Mouse (Mus musculus): Measurements from ENCODE around the gene Galk1. TPM values are rescaled to one million over a fixed set of nuclear protein-coding genes. Genes with fewer than 3 reads are reported as not detected.
"Not testable (repeated sequence)": the region's sequence is repeated elsewhere in the genome, so short reads cannot be mapped to it uniquely, and the experiment has no call there.

Gene Galk1
- polyA plus RNA-seq, 1 experiment from 2014 or later = 7.6 TPM

DNA sequence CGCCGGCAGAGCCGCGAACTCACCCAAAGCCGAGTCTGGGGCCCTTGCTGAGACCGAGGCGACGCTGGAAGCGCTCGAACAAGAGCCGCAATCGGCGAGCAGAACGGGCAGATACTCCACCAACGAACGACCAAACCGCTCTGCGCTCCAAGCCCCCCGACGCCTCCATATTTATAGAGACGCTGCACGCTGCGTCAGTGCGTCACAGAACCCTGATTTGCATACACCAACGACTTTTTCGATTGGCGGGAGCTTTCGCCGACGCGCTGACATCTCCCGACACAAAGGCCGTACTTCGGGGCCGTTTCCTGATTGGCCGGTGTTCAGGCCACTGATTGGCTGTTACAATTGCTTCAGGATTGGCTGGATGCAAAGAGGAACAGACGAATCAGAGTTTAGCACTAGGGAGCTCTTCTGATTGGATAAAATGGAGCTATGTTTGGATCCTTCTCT is 11.9 kb upstream of the Galk1 start:
- Histone ChIP-seq H3K4me3 (ENCODE audit: inconsistent target) (peak overlapping the region; percentile 72; the same call in 1 of the 2 replicates), H3K79me2 (ENCODE audit: inconsistent target) (peaks cover 55% of the 10 kb centered on the region), H3K27ac (peak overlapping the region; percentile 54), H3K36me3 (ENCODE audit: inconsistent target) (no peaks in the 10 kb centered on the region)
- 1% methylated on average over 37 of the region's 37 CpGs for WGBS (ENCODE audit: missing documents)

DNA sequence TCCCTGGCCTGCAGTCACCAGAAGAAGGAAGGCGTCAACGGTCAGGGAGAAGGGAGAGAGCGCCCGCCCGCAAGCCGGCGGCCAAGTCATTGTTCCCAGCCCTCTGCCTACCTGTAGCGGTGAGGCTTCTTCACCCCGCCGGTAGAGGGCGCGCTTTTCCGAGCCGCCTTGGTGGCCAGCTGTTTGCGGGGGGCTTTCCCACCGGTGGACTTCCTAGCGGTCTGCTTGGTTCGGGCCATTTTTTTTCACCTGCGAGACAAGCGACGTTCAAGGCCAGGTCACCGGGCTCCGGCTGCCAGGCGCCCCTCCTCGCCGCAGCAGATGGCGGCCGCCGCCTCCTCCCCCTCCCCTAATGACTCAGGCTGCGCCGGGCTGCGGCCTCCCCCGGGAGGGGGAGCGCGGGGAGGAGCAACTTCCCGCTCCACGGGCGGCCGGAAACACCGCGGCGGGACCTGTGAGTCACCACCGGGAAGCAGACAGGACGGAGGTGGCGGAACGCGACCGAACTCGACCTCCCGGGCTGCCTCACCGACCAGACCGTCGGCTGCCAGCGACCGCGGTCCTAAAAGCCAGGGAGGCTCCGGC is 11.3 kb upstream of the Galk1 start:
- peak overlapping the region; percentile 72 for H3K4me3 ChIP-seq (ENCODE audit: inconsistent target)
- peaks cover 55% of the 10 kb centered on the region for H3K79me2 ChIP-seq (ENCODE audit: inconsistent target)
- H3K27ac ChIP-seq = peak overlapping the region; percentile 54
- WGBS (ENCODE audit: missing documents) = 3% methylated on average over 35 of the region's 57 CpGs
- H3K36me3 ChIP-seq (ENCODE audit: inconsistent target) = no peaks in the 10 kb centered on the region

DNA sequence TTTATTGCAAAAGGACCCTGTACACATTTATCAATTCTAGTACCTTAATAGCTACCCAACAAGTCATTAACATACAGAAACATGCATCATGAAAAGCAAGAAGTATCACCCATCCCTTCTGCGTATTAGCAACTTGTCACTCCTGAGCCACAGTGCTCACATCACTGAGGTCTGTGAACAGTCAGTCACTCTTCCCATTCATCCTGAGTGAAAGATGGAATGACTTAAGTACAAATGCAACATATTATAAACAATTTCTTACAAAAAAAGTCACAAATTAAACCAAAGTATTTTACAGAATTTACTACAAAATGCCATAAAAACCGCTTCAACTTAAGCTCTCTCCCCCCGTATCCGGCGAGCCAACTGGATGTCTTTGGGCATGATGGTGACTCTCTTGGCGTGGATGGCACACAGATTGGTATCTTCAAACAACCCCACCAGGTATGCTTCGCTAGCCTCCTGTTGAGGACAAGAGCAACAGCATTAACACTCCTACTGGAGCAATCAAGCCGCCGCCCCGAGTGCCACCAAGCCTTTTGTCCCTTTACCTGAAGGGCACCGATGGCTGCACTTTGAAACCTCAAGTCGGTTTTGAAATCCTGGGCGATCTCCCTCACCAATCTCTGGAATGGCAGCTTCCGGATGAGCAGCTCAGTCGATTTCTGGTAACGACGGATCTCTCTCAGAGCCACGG is 10.7 kb upstream of the Galk1 start:
- Histone ChIP-seq H3K4me3 (ENCODE audit: inconsistent target) (peak overlapping the region; percentile 72), H3K79me2 (ENCODE audit: inconsistent target) (peaks cover 49% of the 10 kb centered on the region), H3K27ac (peak overlapping the region; percentile 54)
- not testable (repeated sequence) for H3K36me3 ChIP-seq (ENCODE audit: inconsistent target)
- under 1% methylated on average over 17 of the region's 18 CpGs for WGBS (ENCODE audit: missing documents)

DNA sequence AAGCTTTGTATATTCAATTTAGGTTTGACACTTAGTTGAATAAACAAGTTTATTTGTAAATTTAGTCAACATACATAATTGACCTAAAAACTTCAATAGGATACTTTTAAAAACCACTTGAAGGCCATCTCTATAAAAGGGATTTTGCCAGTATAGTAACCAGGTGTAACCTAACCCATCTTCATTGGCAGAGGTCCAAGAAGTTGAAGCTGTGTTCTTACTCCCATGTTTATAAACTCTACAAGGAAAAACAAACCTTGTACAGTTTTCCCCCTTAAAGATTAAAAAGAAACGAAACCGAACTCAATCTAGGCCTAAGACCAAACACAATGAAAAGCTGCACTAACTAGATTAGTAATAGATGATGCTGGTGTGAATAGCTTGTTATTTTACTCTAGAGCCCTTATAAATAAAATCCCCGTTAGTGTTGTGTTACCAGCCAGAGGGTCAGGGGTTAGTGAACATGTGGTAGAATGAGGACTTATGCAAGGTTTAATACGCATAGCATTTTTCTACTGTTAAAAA is 9.8 kb upstream of the Galk1 start:
- no peak overlapping the region for H3K27ac ChIP-seq
- no peaks in the 10 kb centered on the region for H3K36me3 ChIP-seq (ENCODE audit: inconsistent target)
- peaks cover 45% of the 10 kb centered on the region for H3K79me2 ChIP-seq (ENCODE audit: inconsistent target)
- H3K4me3 ChIP-seq (ENCODE audit: inconsistent target) = peak overlapping the region; percentile 72
- 35% methylated on average over 4 of the region's 4 CpGs for WGBS (ENCODE audit: missing documents)

DNA sequence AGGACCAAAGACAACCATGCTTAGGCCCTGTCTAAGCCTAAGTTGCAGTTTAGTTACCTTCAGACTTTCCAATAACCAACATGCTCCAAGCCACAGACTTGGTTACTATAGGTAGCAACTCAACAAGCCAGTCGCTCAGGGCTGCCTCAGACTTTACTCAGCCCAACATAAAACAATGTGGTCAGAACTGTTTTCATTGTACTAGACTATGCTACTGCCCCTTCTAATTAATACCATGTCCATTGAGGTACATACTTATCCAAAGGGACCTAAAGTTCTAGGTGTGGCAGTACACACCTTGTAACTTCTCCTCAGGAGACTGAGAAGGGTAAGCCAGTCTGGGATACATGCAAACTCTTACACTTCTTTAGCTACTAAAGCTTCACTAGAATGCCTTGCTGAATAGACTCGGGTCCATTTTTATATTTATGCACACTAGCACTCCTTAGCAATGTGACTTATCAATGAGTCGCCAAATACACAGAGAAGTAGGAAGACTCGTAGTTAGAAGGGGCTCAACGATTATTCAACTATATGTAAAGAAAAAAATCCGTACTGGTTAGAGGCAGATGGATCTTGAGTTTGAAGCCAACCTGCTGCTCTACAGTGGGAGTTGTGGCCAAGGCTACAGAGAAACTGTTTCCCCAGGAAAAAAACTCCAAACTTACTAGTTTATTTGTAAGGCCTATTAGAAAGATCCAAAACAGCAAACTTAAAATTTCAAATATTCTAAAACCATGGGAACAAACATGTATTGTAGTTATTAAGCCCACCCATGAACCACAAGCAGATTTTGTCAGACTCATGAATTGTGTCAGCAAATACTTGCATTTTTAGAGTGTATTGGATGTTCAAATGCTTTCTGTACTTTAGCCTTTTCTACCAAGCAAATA is 9.1 kb upstream of the Galk1 start:
- WGBS (ENCODE audit: missing documents) = 79% methylated on average over 5 of the region's 6 CpGs
- Histone ChIP-seq H3K79me2 (ENCODE audit: inconsistent target) (peaks cover 38% of the 10 kb centered on the region), H3K36me3 (ENCODE audit: inconsistent target) (no peaks in the 10 kb centered on the region), H3K27ac (no peak overlapping the region), H3K4me3 (ENCODE audit: inconsistent target) (peak overlapping the region; percentile 72)

DNA sequence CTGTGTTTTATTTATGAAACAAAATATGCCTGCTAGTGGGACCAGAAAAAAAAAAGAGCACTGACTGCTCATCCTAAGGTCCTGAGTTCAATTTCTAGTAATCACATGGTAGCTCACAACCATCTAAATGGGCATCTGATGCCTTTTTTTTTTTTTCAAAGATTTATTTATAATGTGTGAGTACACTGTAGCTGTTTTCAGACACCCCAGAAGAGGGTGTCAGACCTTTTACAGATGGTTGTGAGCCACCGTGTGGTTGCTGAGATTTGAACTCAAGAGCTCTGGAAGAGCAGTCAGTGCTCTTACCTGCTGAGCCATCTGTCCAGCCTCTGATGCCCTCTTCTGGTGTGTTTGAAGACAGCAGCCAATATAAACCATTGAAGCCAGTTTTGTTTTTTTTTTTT is 8.0 kb upstream of the Galk1 start:
- Histone ChIP-seq H3K36me3 (ENCODE audit: inconsistent target) (no peaks in the 10 kb centered on the region), H3K4me3 (ENCODE audit: inconsistent target) (no peak overlapping the region), H3K79me2 (ENCODE audit: inconsistent target) (peaks cover 27% of the 10 kb centered on the region), H3K27ac (no peak overlapping the region)
- 50% methylated on average over 1 of the region's 1 CpGs for WGBS (ENCODE audit: missing documents)

DNA sequence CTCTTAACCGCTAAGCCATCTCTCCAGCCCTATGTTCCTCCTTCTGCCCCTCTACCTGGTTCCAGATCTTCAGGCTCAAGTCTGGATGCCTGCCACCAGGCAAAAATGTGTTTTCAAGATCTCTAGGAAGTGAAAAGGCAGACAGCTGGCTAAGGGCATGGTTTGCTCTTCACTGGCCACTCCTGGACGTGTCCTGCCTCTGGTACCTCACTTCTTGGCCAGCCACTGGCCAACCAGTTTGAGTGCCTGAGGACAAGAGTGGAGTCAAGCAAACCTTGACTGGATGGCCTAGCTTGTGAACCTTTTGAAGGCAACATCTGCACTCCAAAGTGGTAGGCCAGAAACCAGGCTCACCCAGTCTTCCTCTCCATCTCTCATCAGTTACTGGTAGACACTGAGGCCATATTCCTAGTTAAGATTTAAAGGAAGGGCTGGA is 7.5 kb upstream of the Galk1 start:
- H3K79me2 ChIP-seq (ENCODE audit: inconsistent target) = peaks cover 22% of the 10 kb centered on the region
- no peak overlapping the region for H3K27ac ChIP-seq
- H3K4me3 ChIP-seq (ENCODE audit: inconsistent target) = no peak overlapping the region
- H3K36me3 ChIP-seq (ENCODE audit: inconsistent target) = no peaks in the 10 kb centered on the region
- WGBS (ENCODE audit: missing documents) = 95% methylated on average over 2 of the region's 2 CpGs

DNA sequence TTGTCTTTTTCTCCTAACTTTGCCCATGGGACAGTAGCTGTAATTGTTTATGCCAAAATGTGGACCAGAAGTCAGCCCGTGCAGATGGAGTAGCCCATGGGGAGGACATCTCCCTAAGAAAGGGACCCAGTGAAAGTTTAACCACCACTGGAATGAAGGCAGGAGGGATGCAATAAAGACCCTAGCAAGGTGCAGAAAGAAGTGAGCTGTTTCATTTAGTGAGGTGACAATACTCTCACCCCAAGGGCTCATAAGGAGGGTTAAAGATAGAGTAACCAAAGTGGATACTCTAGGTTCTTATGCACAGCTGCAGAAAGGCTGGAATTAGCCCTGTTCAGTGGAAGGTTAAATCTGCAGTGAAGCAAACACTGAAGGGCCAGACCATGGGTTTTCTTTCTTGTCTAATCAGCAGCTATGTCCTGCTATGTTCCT is 6.9 kb upstream of the Galk1 start:
- no peak overlapping the region for H3K4me3 ChIP-seq (ENCODE audit: inconsistent target)
- 92% methylated on average over 1 of the region's 1 CpGs for WGBS (ENCODE audit: missing documents)
- peaks cover 18% of the 10 kb centered on the region for H3K79me2 ChIP-seq (ENCODE audit: inconsistent target)
- no peaks in the 10 kb centered on the region for H3K36me3 ChIP-seq (ENCODE audit: inconsistent target)
- no peak overlapping the region for H3K27ac ChIP-seq

DNA sequence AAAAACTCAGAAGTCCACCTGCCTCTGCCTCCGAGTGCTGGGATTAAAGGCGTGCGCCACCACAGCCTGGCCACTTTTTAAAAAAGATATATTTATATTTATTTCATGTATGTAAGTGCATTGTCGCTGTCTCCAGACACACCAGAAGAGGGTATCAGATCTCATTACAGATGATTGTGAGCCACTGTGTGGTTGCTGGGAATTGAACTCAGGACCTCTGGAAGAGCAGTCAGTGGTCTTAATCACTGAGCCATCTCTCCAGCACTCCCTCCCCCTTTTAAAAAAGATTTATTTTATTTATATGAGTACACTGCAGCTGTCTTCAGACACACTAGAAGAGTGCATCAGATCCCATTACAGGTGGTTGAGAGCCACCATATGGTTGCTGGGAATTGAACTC is 6.3 kb upstream of the Galk1 start:
- peaks cover 18% of the 10 kb centered on the region for H3K79me2 ChIP-seq (ENCODE audit: inconsistent target)
- H3K4me3 ChIP-seq (ENCODE audit: inconsistent target); H3K27ac ChIP-seq; H3K36me3 ChIP-seq (ENCODE audit: inconsistent target): not testable (repeated sequence)
- 98% methylated on average over 4 of the region's 4 CpGs for WGBS (ENCODE audit: missing documents)

DNA sequence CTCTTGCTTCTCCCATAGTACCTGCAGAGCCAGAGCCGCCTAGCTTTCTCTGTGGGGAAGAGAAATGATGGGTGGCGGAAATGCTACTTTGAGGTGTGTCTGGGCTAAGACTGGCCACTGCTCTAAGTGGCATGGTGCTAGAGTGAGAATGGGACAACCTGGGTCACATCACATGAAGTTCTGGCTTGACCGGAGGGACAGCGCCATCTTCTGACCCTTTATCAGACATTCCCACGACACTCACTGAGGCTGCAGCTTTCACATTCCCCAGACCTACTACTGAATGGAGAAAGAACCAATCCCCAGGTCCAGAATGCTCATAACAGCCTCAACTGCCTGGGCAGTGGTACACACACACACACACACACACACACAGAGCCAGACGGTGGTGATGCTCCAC is 5.6 kb upstream of the Galk1 start:
- H3K79me2 ChIP-seq (ENCODE audit: inconsistent target) = peaks cover 10% of the 10 kb centered on the region
- whole genome bisulfite sequencing (ENCODE audit: missing documents) = 47% methylated on average over 5 of the region's 6 CpGs
- H3K27ac ChIP-seq = no peak overlapping the region
- H3K36me3 ChIP-seq (ENCODE audit: inconsistent target) = no peaks in the 10 kb centered on the region
- H3K4me3 ChIP-seq (ENCODE audit: inconsistent target) = no peak overlapping the region

DNA sequence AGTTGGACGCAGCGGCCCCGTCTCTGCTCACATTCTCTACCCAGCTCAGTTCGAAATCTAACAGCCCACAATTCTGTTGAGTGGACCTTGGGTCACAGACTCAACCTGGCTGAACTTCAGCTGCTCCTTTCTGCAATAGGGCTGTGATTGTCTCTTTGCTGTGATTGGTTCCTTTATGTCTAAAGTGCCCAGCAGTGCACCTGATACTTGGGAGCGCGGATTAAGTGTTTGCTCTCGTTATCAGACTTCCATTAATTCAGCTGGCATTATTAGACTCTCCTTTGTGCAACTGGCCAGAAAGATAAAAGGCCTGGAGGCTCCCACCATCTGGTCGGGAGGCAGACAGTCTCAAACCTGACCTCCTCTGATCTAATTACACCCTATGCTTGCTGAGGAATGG is 2.3 kb upstream of the Galk1 start:
- Histone ChIP-seq H3K4me3 (ENCODE audit: inconsistent target) (no peak overlapping the region), H3K27ac (no peak overlapping the region), H3K79me2 (ENCODE audit: inconsistent target) (no peaks in the 10 kb centered on the region), H3K36me3 (ENCODE audit: inconsistent target) (no peaks in the 10 kb centered on the region)
- WGBS (ENCODE audit: missing documents) = 93% methylated on average over 8 of the region's 8 CpGs

DNA sequence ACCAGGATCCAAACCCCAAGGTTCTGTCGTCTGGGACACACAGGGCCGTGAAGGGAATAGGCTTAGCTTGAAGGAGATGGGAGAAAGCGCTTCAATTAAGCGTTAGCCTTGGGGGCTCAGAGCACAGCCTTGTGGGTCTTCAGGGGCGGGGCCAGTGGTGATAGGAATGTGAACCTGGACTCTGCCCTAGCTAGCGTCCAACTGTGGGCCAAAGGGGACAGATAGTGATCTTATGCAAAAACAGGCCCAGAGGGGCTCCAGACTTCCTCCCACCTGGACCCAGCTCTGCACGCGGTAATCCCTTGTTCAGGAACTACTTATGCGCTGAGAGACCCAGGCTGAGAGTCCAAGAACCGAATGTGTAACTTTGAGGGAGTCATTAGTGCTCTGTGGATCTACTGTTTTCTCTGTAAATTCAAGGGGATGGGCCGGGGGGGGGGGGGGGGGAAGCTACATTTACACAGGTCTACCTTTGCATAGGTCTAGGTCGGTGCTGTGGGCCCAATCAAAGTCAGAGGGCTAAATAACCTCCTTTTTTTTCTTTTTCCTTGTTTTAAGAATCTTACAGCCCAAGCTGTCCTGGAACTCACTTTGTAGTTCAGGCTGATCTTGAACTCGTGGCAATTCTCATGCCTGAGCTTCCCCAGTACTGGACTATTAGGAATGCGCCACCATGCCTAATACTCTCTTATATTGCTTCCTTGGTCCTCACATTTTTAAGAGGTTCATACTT is 824 bp downstream of the Galk1 start:
- Histone ChIP-seq H3K36me3 (ENCODE audit: inconsistent target) (no peaks in the 10 kb centered on the region; the same call in 1 of the 2 replicates), H3K79me2 (ENCODE audit: inconsistent target) (no peaks in the 10 kb centered on the region), H3K27ac (no peak overlapping the region; the same call in 1 of the 2 replicates), H3K4me3 (ENCODE audit: inconsistent target) (peak overlapping the region; percentile 46)
- 51% methylated on average over 12 of the region's 14 CpGs for WGBS (ENCODE audit: missing documents)

DNA sequence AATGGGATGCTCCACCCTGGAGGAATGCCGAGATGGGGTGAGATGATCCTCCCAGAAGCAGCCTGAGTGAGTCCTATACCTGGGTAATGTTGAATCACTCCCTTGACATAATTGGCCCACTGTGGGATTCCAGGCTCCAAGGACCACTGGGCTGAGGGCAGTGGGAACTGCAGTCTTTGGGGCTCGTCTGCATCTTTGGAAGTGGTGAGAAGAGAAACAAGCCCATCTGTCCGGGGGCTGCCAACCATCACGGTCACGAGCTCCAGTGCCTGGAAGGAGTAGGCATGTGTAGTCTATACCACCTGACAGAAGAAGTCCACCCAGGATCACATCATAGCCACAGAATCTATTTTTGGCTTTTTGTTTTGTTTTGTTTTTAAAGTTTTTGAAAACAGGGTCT is 1.6 kb downstream of the Galk1 start:
- Histone ChIP-seq H3K79me2 (ENCODE audit: inconsistent target) (no peaks in the 10 kb centered on the region), H3K36me3 (ENCODE audit: inconsistent target) (no peaks in the 10 kb centered on the region; the same call in 1 of the 2 replicates), H3K4me3 (ENCODE audit: inconsistent target) (no peak overlapping the region), H3K27ac (no peak overlapping the region)
- WGBS (ENCODE audit: missing documents) = 96% methylated on average over 4 of the region's 5 CpGs

DNA sequence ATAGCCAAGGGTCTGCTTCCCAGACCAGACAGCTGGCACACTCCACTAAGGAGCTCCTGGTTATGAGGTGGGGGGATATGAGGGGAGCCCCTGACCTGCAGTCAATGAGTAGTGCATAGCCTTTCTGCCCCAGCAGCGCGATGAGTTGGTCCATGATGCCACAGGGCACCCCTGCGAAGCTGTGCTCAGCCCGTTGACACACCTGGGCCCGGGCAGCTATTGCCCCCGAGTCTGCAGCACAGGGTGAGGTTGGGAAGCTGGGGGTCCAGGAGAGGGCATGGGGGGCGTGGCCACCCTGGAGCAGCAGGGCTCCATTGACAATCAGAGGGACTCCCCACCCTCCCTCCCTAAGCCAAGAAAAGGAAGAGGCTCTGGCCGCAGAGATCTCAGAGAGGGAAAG is 2.4 kb downstream of the Galk1 start:
- 89% methylated on average over 7 of the region's 8 CpGs for WGBS (ENCODE audit: missing documents)
- Histone ChIP-seq H3K27ac (no peak overlapping the region), H3K36me3 (ENCODE audit: inconsistent target) (no peaks in the 10 kb centered on the region; the same call in 1 of the 2 replicates), H3K79me2 (ENCODE audit: inconsistent target) (no peaks in the 10 kb centered on the region), H3K4me3 (ENCODE audit: inconsistent target) (no peak overlapping the region)
